Mouse (Mus musculus) liver, embryonic 16.5 days (tissue): ENCODE results near the gene Ikzf3. TPM values are rescaled to one million over a fixed set of nuclear protein-coding genes. Genes with fewer than 3 reads are reported as not detected.

ENCODE experiments used
- ATAC-seq: fragments of 200-750 bp; cut with Nextera tagmentation; 2 replicates; pipeline ENCODE4 v1.8.0; 2017; ENCODE audit warnings: low read depth, mild to moderate bottlenecking, moderate number of reproducible peaks, moderate library complexity
- H3K27ac ChIP-seq: fragments of 300-500 bp; sonication (generic); 2 replicates; pipeline ENCODE4 v1.5.1; 2014; ENCODE audit warnings: mild to moderate bottlenecking, low read length
- H3K27me3 ChIP-seq: fragments of 300-500 bp; sonication (generic); 2 replicates; pipeline ENCODE4 v1.6.1; 2014; ENCODE audit warnings: low read depth, low read length, mixed read lengths; ENCODE audit not compliant: control insufficient read depth, insufficient read depth
- H3K36me3 ChIP-seq: fragments of 300-500 bp; sonication (generic); 2 replicates; pipeline ENCODE4 v1.6.1; 2014; ENCODE audit warnings: mild to moderate bottlenecking; ENCODE audit not compliant: control insufficient read depth, insufficient read depth
- H3K4me1 ChIP-seq: fragments of 300-500 bp; sonication (generic); 2 replicates; pipeline ENCODE4 v1.6.1; 2014; ENCODE audit warnings: low read depth, low read length, mixed read lengths; ENCODE audit not compliant: control insufficient read depth
- H3K4me2 ChIP-seq: fragments of 300-500 bp; sonication (generic); 2 replicates; pipeline ENCODE4 v1.6.1; 2014; ENCODE audit warnings: low read depth, low read length, mixed read lengths
- H3K4me3 ChIP-seq: fragments of 300-500 bp; sonication (generic); 2 replicates; pipeline ENCODE4 v1.5.1; 2014; ENCODE audit warnings: low read depth, mild to moderate bottlenecking, low read length
- H3K9ac ChIP-seq: fragments of 300-500 bp; sonication (generic); 2 replicates; pipeline ENCODE4 v1.6.1; 2014; ENCODE audit warnings: low read depth, low read length
- H3K9me3 ChIP-seq: fragments of 300-500 bp; sonication (generic); replicated peaks from 2 replicates; pipeline ENCODE4 v1.6.1; 2016; ENCODE audit warnings: low read length; ENCODE audit not compliant: control insufficient read depth
- WGBS: fragments of 180-500 bp; shearing (Covaris S2); extraction: QIAGEN DNeasy Blood & Tissue Kit; methylation state at CpG from one replicate; pipeline ENCODE4 v1.1.7; 2014; ENCODE audit not compliant: insufficient replicate concordance; 5-methylcytosine and 5-hydroxymethylcytosine counted together
- polyA plus RNA-seq: library from polyadenylated mRNA; unstranded; fragments of >200 nt; fragmentation: Nextera tagmentation; extraction: Ambion mirVana; gene quantifications from 2 replicates; pipeline ENCODE4 v1.2.1, GENCODE M21; 2015

Ikzf3 gene
- polyA plus RNA-seq, 1 experiment from 2014 or later, result 0.19 TPM

GRCm38 (mm10) chr11:98540319-98540718, 5.5 kb downstream of the Ikzf3 start:
- Histone ChIP-seq H3K27me3 (peaks cover 28% of the 10 kb centered on the region), H3K9me3 (0 out of 2 replicates have a peak, but pooled peaks cover 2% of the 10 kb centered on the region), H3K4me2 (no peak overlapping the region), H3K9ac (no peak overlapping the region), H3K27ac (no peak overlapping the region), H3K4me3 (no peak overlapping the region), H3K4me1 (no peaks in the 10 kb centered on the region), H3K36me3 (no peaks in the 10 kb centered on the region)
- WGBS, result 69% methylated on average over 5 of the region's 5 CpGs
- no peak for ATAC-seq

- no peaks in the 10 kb centered on the region for H3K4me1 ChIP-seq
- H3K9ac ChIP-seq, result no peak overlapping the region
- H3K27me3 ChIP-seq, result peaks cover 7% of the 10 kb centered on the region
- H3K4me3 ChIP-seq, result no peak overlapping the region
- H3K4me2 ChIP-seq, result no peak overlapping the region
- H3K27ac ChIP-seq, result no peak overlapping the region
- no peaks in the 10 kb centered on the region for H3K36me3 ChIP-seq
- H3K9me3 ChIP-seq, result 0 out of 2 replicates have a peak, but pooled peaks cover 2% of the 10 kb centered on the region
- ATAC-seq, result no peak
Measured at GRCm38 (mm10) chr11:98537480-98538034, 8.3 kb downstream of the Ikzf3 start.

- Histone ChIP-seq H3K27ac (no peak overlapping the region), H3K27me3 (peaks cover 2% of the 10 kb centered on the region), H3K36me3 (no peaks in the 10 kb centered on the region), H3K4me3 (no peak overlapping the region), H3K9ac (no peak overlapping the region), H3K9me3 (no peaks in the 10 kb centered on the region), H3K4me1 (no peaks in the 10 kb centered on the region), H3K4me2 (no peak overlapping the region)
- WGBS, result 57% methylated on average over 10 of the region's 10 CpGs
- ATAC-seq, result no peak
Measured at GRCm38 (mm10) chr11:98526824-98527461, 18.9 kb downstream of the Ikzf3 start.

- 28% methylated on average over 4 of the region's 4 CpGs for WGBS
- ATAC-seq, result no peak
- H3K4me1 ChIP-seq, result no peaks in the 10 kb centered on the region
- no peak overlapping the region for H3K4me2 ChIP-seq
- H3K36me3 ChIP-seq, result no peaks in the 10 kb centered on the region
- H3K9me3 ChIP-seq, result no peaks in the 10 kb centered on the region
- H3K9ac ChIP-seq, result no peak overlapping the region
- no peak overlapping the region for H3K4me3 ChIP-seq
- peaks cover 2% of the 10 kb centered on the region for H3K27me3 ChIP-seq
- H3K27ac ChIP-seq, result no peak overlapping the region
Measured at GRCm38 (mm10) chr11:98525140-98525539, 20.7 kb downstream of the Ikzf3 start.

- Histone ChIP-seq H3K4me3 (no peak overlapping the region), H3K36me3 (no peaks in the 10 kb centered on the region), H3K9me3 (no peaks in the 10 kb centered on the region), H3K27me3 (no peaks in the 10 kb centered on the region), H3K4me2 (no peak overlapping the region), H3K4me1 (no peaks in the 10 kb centered on the region), H3K9ac (no peak overlapping the region), H3K27ac (no peak overlapping the region)
- 51% methylated on average over 10 of the region's 10 CpGs for WGBS
- ATAC-seq, result no peak
Measured at GRCm38 (mm10) chr11:98520468-98520867, 25.4 kb downstream of the Ikzf3 start.

- Histone ChIP-seq H3K9me3 (no peaks in the 10 kb centered on the region), H3K4me1 (no peaks in the 10 kb centered on the region), H3K36me3 (no peaks in the 10 kb centered on the region), H3K4me2 (no peak overlapping the region), H3K27me3 (no peaks in the 10 kb centered on the region), H3K4me3 (no peak overlapping the region), H3K9ac (no peak overlapping the region), H3K27ac (no peak overlapping the region)
- WGBS, result 53% methylated on average over 6 of the region's 6 CpGs
- no peak for ATAC-seq
Measured at GRCm38 (mm10) chr11:98513356-98513936, 32.4 kb downstream of the Ikzf3 start.

GRCm38 (mm10) chr11:98512881-98513280, 33.0 kb downstream of the Ikzf3 start:
- H3K4me1 ChIP-seq, result no peaks in the 10 kb centered on the region
- H3K27me3 ChIP-seq, result no peaks in the 10 kb centered on the region
- no peaks in the 10 kb centered on the region for H3K36me3 ChIP-seq
- 62% methylated on average over 13 of the region's 13 CpGs for WGBS
- no peak overlapping the region for H3K9ac ChIP-seq
- H3K4me3 ChIP-seq, result no peak overlapping the region
- ATAC-seq, result no peak
- H3K4me2 ChIP-seq, result no peak overlapping the region
- no peaks in the 10 kb centered on the region for H3K9me3 ChIP-seq
- no peak overlapping the region for H3K27ac ChIP-seq

- no peak overlapping the region for H3K4me3 ChIP-seq
- H3K36me3 ChIP-seq, result no peaks in the 10 kb centered on the region
- H3K4me1 ChIP-seq, result no peaks in the 10 kb centered on the region
- WGBS, result 59% methylated on average over 8 of the region's 8 CpGs
- no peak for ATAC-seq
- no peaks in the 10 kb centered on the region for H3K27me3 ChIP-seq
- no peak overlapping the region for H3K27ac ChIP-seq
- H3K9ac ChIP-seq, result no peak overlapping the region
- H3K9me3 ChIP-seq, result no peaks in the 10 kb centered on the region
- H3K4me2 ChIP-seq, result no peak overlapping the region
Measured at GRCm38 (mm10) chr11:98510125-98510524, 35.7 kb downstream of the Ikzf3 start.

- ATAC-seq, result no peak
- no peak overlapping the region for H3K27ac ChIP-seq
- H3K4me1 ChIP-seq, result no peaks in the 10 kb centered on the region
- no peaks in the 10 kb centered on the region for H3K27me3 ChIP-seq
- H3K4me2 ChIP-seq, result no peak overlapping the region
- H3K9ac ChIP-seq, result no peak overlapping the region
- 57% methylated on average over 7 of the region's 7 CpGs for WGBS
- no peak overlapping the region for H3K4me3 ChIP-seq
- H3K36me3 ChIP-seq, result no peaks in the 10 kb centered on the region
- H3K9me3 ChIP-seq, result no peaks in the 10 kb centered on the region
Measured at GRCm38 (mm10) chr11:98509434-98509833, 36.4 kb downstream of the Ikzf3 start.
